Comparison of ENCODE assay signal across 18 mouse cellular contexts in the genomic region with DNA sequence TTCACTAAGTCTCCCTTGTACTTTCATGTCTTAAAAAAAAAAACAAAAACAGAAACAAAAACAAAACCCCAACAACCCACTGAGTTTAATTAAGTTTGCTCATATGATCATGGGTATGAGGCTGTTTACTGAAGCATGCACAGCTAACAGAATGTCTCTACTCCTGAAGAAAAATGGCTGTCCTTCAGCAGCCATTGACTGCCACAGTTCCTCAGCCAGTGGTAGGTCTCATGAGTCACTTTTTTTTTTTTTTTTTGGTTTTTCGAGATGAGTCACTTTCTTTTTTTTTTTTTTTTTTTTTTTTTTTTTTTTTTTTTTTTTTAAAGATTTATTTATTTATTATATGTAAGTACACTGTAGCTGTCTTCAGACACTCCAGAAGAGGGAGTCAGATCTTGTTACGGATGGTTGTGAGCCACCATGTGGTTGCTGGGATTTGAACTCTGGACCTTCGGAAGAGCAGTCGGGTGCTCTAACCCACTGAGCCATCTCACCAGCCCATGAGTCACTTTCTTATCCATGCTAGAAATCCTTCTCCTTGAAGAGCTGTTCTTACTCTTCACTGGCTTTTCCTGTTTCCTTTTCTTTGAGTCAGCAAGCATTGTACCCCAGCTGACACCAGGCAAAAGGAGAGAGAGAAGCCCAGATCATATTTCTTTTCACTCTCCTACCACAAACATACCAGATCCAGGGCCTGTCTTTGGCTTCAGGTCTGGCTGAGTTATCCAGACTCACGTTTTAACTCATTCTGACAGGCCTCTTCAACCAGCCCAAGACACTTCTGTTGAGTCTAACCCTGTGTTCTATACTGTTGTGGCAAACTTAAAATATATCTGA. TPM values are rescaled to one million over a fixed set of nuclear protein-coding genes. Genes with fewer than 3 reads are reported as not detected.
DNase-seq lines count a peak whose midpoint lies in the region; ATAC-seq and TF ChIP-seq lines count a peak whose summit lies in the region.
"Had no signal": no experiment of that assay in that cellular context is flagged by ENCODE, and none has a peak within 500 bp of the region (broad histone marks: within the 10 kb centered on the region; RNA-seq: fewer than 3 reads in every experiment).

No protein-coding gene starts in this region.

- 24% methylated on average over 4 of the region's 5 CpGs for WGBS in kidney, embryonic 16.5 days
- WGBS in kidney, adult 2 months = 45% methylated on average over 4 of the region's 5 CpGs

- H3K9ac ChIP-seq in kidney, embryonic 16.5 days (replicated peaks; ENCODE audit: low read length) = no peak overlapping the region
- H3K9ac ChIP-seq: embryonic facial prominence, embryonic 15.5 days; hindbrain, embryonic 12.5 days; neural tube, embryonic 12.5 days had no signal

- 0 out of 2 replicates have a peak, but pooled peaks cover 4% of the 10 kb centered on the region for H3K36me3 ChIP-seq in kidney, embryonic 16.5 days (ENCODE audit: insufficient read depth, low read length)
- no peaks in the 10 kb centered on the region for H3K36me3 ChIP-seq in kidney, adult 2 months (ENCODE audit: control insufficient read depth, insufficient read depth, low read length)
- peaks cover 6% of the 10 kb centered on the region for H3K36me3 ChIP-seq in myocyte (ENCODE audit: control insufficient read depth, insufficient read depth)

- H3K79me2 ChIP-seq in myocyte (ENCODE audit: control insufficient read depth, insufficient read depth) = peaks cover 89% of the 10 kb centered on the region

- no peak for TF ChIP-seq POLR2A in kidney, adult 2 months (IDR thresholded peaks at IDR 0.05; ENCODE audit: low read depth, low read length)
- TF ChIP-seq POLR2A in myocyte (IDR thresholded peaks at IDR 0.05; ENCODE audit: insufficient read length, low read depth) = no peak

- H3K4me3 ChIP-seq in kidney, embryonic 16.5 days (ENCODE audit: low read length) = no peak overlapping the region
- no peak overlapping the region for H3K4me3 ChIP-seq in kidney, adult 2 months (ENCODE audit: insufficient read depth, low read depth, low read length)
- no peak overlapping the region for H3K4me3 ChIP-seq in myocyte
- H3K4me3 ChIP-seq: embryonic facial prominence, embryonic 15.5 days; heart, adult 2 months; hindbrain, embryonic 12.5 days; left cerebral cortex, adult 2 months; neural tube, embryonic 12.5 days had no signal

- peaks cover 38% of the 10 kb centered on the region for H3K4me1 ChIP-seq in kidney, embryonic 16.5 days (ENCODE audit: insufficient read depth, low read length)
- peaks cover 6% of the 10 kb centered on the region; the same call in 1 of the 2 replicates for H3K4me1 ChIP-seq in kidney, adult 2 months (ENCODE audit: control insufficient read depth, insufficient read depth, low read length)

- H3K9me3 ChIP-seq in kidney, embryonic 16.5 days (ENCODE audit: low read length) = no peaks in the 10 kb centered on the region
- H3K9me3 ChIP-seq: embryonic facial prominence, embryonic 15.5 days; G1E; hindbrain, embryonic 12.5 days; neural tube, embryonic 12.5 days had no signal

- 0 out of 2 replicates have a peak, but pooled peaks have one; percentile 10 for ATAC-seq in kidney, embryonic 16.5 days (ENCODE audit: low FRiP score, low TSS enrichment)
- ATAC-seq: forebrain, embryonic 14.5 days; intestine, postnatal 0 days had no signal

- no peak for DNase-seq in kidney, adult 2 months
- DNase-seq in CD4-positive, CD25-positive, alpha-beta regulatory T cell, adult 2 months (ENCODE audit: low read depth, low spot score) = peak; percentile 43
- DNase-seq in NIH3T3 (ENCODE audit: low read depth) = peak; percentile 82
- no peak for DNase-seq in right cerebral cortex, adult 2 months (ENCODE audit: low spot score in 2 of 2)
- no peak for DNase-seq in retina, embryonic 14.5 days (ENCODE audit: low spot score)
- no peak for DNase-seq in ovary, postnatal 36 days (ENCODE audit: low spot score)
- DNase-seq: cerebellum, adult 2 months; heart, adult 2 months; thymus, adult 2 months had no signal

- TF ChIP-seq CTCF in kidney, adult 2 months (conservative IDR thresholded peaks at IDR 0.05; ENCODE audit: insufficient read depth, insufficient read length, low read depth, low read length) = no peak

- H3ac ChIP-seq in myocyte (ENCODE audit: control insufficient read depth, insufficient read length) = no peak overlapping the region

- no peak overlapping the region for H3K4me2 ChIP-seq in kidney, embryonic 16.5 days (replicated peaks; ENCODE audit: low read depth, low read length)
- peak overlapping the region; percentile 71 for H3K4me2 ChIP-seq in myocyte (ENCODE audit: low read depth)
- H3K4me2 ChIP-seq: embryonic facial prominence, embryonic 15.5 days; hindbrain, embryonic 12.5 days; neural tube, embryonic 12.5 days had no signal

- no peaks in the 10 kb centered on the region for H3K27me3 ChIP-seq in kidney, embryonic 16.5 days (ENCODE audit: insufficient read depth, low read length)
- H3K27me3 ChIP-seq in kidney, adult 2 months (replicated peaks; ENCODE audit: control insufficient read depth, insufficient read depth, low read length) = no peaks in the 10 kb centered on the region
- H3K27me3 ChIP-seq in myocyte (ENCODE audit: control insufficient read depth, insufficient read depth, insufficient read length) = no peaks in the 10 kb centered on the region
- H3K27me3 ChIP-seq: embryonic facial prominence, embryonic 15.5 days; hindbrain, embryonic 12.5 days; neural tube, embryonic 12.5 days had no signal

- peak overlapping the region; percentile 13; the same call in 1 of the 2 replicates for H3K27ac ChIP-seq in kidney, embryonic 16.5 days (ENCODE audit: low read length)
- no peak overlapping the region for H3K27ac ChIP-seq in kidney, adult 2 months (ENCODE audit: insufficient read depth, low read depth, low read length)
- H3K27ac ChIP-seq: embryonic facial prominence, embryonic 15.5 days; heart, adult 2 months; hindbrain, embryonic 12.5 days; left cerebral cortex, adult 2 months; neural tube, embryonic 12.5 days had no signal

TF ChIP-seq in myocyte, 11 proteins besides CTCF, POLR2A, EP300 and RAD21:
- TF ChIP-seq E2F4 (IDR thresholded peaks at IDR 0.05; ENCODE audit: insufficient read depth) = no peak
- TF ChIP-seq TCF12 (IDR thresholded peaks at IDR 0.05; ENCODE audit: insufficient read depth, poor library complexity, severe bottlenecking) = peak; percentile 17
- no peak for TF ChIP-seq MYOG (IDR thresholded peaks at IDR 0.05; ENCODE audit: control insufficient read depth in 1 of 3, insufficient read depth in 1 of 3, insufficient read length in 2 of 3, low read depth in 2 of 3)
- TF ChIP-seq USF1 (IDR thresholded peaks at IDR 0.05; ENCODE audit: low read depth) = peak; percentile 17
- no peak for TF ChIP-seq REST (IDR thresholded peaks at IDR 0.05; ENCODE audit: insufficient read depth, insufficient read length)
- no peak for TF ChIP-seq CEBPB (IDR thresholded peaks at IDR 0.05; ENCODE audit: insufficient read depth, poor library complexity, severe bottlenecking)
- TF ChIP-seq MAX (IDR thresholded peaks at IDR 0.05; ENCODE audit: low read depth) = no peak
TF ChIP-seq in myocyte: peak in this region for 2.

RNA-seq across cellular contexts. Expression of gene Sept11, which starts 12.0 kb away (rescaled TPM):
- polyA plus RNA-seq in kidney, embryonic 16.5 days (2015; fragmentation: Nextera tagmentation; extraction: Ambion mirVana) = 216 and 232 TPM in 2 replicates
- polyA plus RNA-seq in kidney, adult 2 months (2012; rRNA removed) = 46.0 and 50.7 TPM in 2 replicates
- 114 TPM for polyA plus RNA-seq in myocyte (2012; fragmentation: generic; extraction: Trizol)

Comparison
In these comparisons a context has a peak if more than half of its experiments do, and no peak if none do; other contexts are left out.
1. DNase-seq: peak in CD4-positive, CD25-positive, alpha-beta regulatory T cell, adult 2 months (single experiment) and NIH3T3 (single experiment); none in kidney, adult 2 months (single experiment), right cerebral cortex, adult 2 months (0 of 2), retina, embryonic 14.5 days (single experiment) and ovary, postnatal 36 days (single experiment).